Comparison of ENCODE assay signal across 27 mouse cellular contexts in genomic region chr12:69941655-69942329, GRCm38 (mm10). TPM values are rescaled to one million over a fixed set of nuclear protein-coding genes. Genes with fewer than 3 reads are reported as not detected.
DNase-seq lines count a peak whose midpoint lies in the region; ATAC-seq and TF ChIP-seq lines count a peak whose summit lies in the region.
"Had no signal": no experiment of that assay in that cellular context is flagged by ENCODE, and none has a peak within 500 bp of the region (broad histone marks: within the 10 kb centered on the region; RNA-seq: fewer than 3 reads in every experiment).

No protein-coding gene starts in this region.

- H3K27ac ChIP-seq in intestine, postnatal 0 days (ENCODE audit: low read depth, low read length) = peak overlapping the region; percentile 46; the same call in 1 of the 2 replicates
- no peak overlapping the region for H3K27ac ChIP-seq in intestine, embryonic 16.5 days (ENCODE audit: low read length)
- H3K27ac ChIP-seq in liver, postnatal 0 days (ENCODE audit: low read depth) = peak overlapping the region; percentile 69
- no peak overlapping the region for H3K27ac ChIP-seq in MEL (ENCODE audit: control insufficient read depth, low read depth, low read length)
- H3K27ac ChIP-seq: embryonic facial prominence, embryonic 10.5 days; embryonic facial prominence, embryonic 13.5 days; forebrain, embryonic 12.5 days; forebrain, embryonic 15.5 days; heart, adult 2 months; heart, embryonic 10.5 days; heart, embryonic 13.5 days; hindbrain, embryonic 13.5 days; intestine, embryonic 15.5 days had no signal

- no peak overlapping the region for H3K9ac ChIP-seq in intestine, postnatal 0 days (ENCODE audit: low read depth, low read length)
- no peak overlapping the region for H3K9ac ChIP-seq in intestine, embryonic 16.5 days (ENCODE audit: low read depth, low read length)
- no peak overlapping the region for H3K9ac ChIP-seq in liver, postnatal 0 days (replicated peaks)
- H3K9ac ChIP-seq in MEL (ENCODE audit: control insufficient read depth, low read depth, low read length, poor library complexity, severe bottlenecking) = no peak overlapping the region
- H3K9ac ChIP-seq: embryonic facial prominence, embryonic 13.5 days; forebrain, embryonic 12.5 days; forebrain, embryonic 15.5 days; heart, embryonic 13.5 days; hindbrain, embryonic 13.5 days; intestine, embryonic 15.5 days had no signal

- H3K4me3 ChIP-seq in intestine, postnatal 0 days (ENCODE audit: low read depth, low read length) = no peak overlapping the region
- H3K4me3 ChIP-seq in intestine, embryonic 16.5 days (ENCODE audit: low read length) = no peak overlapping the region
- no peak overlapping the region for H3K4me3 ChIP-seq in liver, postnatal 0 days (ENCODE audit: low read depth, low read length)
- H3K4me3 ChIP-seq in MEL (ENCODE audit: control insufficient read depth in 1 of 2, insufficient read depth in 1 of 2, low read depth in 2 of 2, low read length in 2 of 2) = no peak overlapping the region
- H3K4me3 ChIP-seq: embryonic facial prominence, embryonic 10.5 days; embryonic facial prominence, embryonic 13.5 days; erythroblast, embryonic 14.5 days; forebrain, embryonic 12.5 days; forebrain, embryonic 15.5 days; heart, adult 2 months; heart, embryonic 10.5 days; heart, embryonic 13.5 days; hindbrain, embryonic 13.5 days; intestine, embryonic 15.5 days had no signal

- 23% methylated on average over 1 of the region's 1 CpGs for WGBS in intestine, postnatal 0 days
- 43% methylated on average over 1 of the region's 1 CpGs for WGBS in intestine, embryonic 16.5 days
- 41% methylated on average over 1 of the region's 1 CpGs for whole genome bisulfite sequencing in liver, postnatal 0 days (ENCODE audit: insufficient replicate concordance)

- no peak for DNase-seq in liver, postnatal 0 days
- DNase-seq in liver (no peak), MEL (ENCODE audit: low read depth, low spot score) (peak; percentile 29), adipocyte (ENCODE audit: low spot score) (peak; percentile 27)
- no peak for DNase-seq in left cerebral cortex, postnatal 4 days
- DNase-seq: adrenal gland, postnatal 10 days; adrenal gland, postnatal 36 days; cerebellum, adult 18-20 months; cerebellum, adult 9-10 months; cerebellum, postnatal 14 days; embryo, embryonic 11 days; gastrocnemius, postnatal 25 days; heart, adult 2 months had no signal

- no peak for TF ChIP-seq CTCF in intestine, postnatal 0 days (IDR thresholded peaks at IDR 0.05; ENCODE audit: low read depth)
- TF ChIP-seq CTCF in liver, postnatal 0 days (IDR thresholded peaks at IDR 0.05; ENCODE audit: low read depth) = peak; percentile 9; the same call in 1 of the 2 replicates
- no peak for TF ChIP-seq CTCF in MEL (IDR thresholded peaks at IDR 0.05 in 2 of 3, conservative IDR thresholded peaks at IDR 0.05 in 1 of 3; ENCODE audit: control insufficient read depth in 1 of 3, insufficient read depth in 1 of 3, low read depth in 2 of 3, low read length in 3 of 3, poor library complexity in 1 of 3, severe bottlenecking in 1 of 3)

- no peaks in the 10 kb centered on the region for H3K9me3 ChIP-seq in intestine, postnatal 0 days (ENCODE audit: control insufficient read depth)
- no peaks in the 10 kb centered on the region for H3K9me3 ChIP-seq in intestine, embryonic 16.5 days (ENCODE audit: control insufficient read depth, low read length)
- no peaks in the 10 kb centered on the region for H3K9me3 ChIP-seq in liver, postnatal 0 days (ENCODE audit: low read length)
- H3K9me3 ChIP-seq in MEL (replicated peaks; ENCODE audit: insufficient read depth, low read length) = no peaks in the 10 kb centered on the region
- H3K9me3 ChIP-seq: embryonic facial prominence, embryonic 10.5 days; embryonic facial prominence, embryonic 13.5 days; forebrain, embryonic 15.5 days; heart, embryonic 10.5 days; hindbrain, embryonic 13.5 days; intestine, embryonic 15.5 days had no signal

- TF ChIP-seq POLR2A in MEL (IDR thresholded peaks at IDR 0.05; ENCODE audit: control insufficient read depth in 1 of 2, insufficient read depth in 1 of 2, low read depth in 1 of 2, low read length in 2 of 2, poor library complexity in 1 of 2) = no peak

- H3K79me2 ChIP-seq in MEL (ENCODE audit: control insufficient read depth, insufficient read depth, low read length, poor library complexity) = no peaks in the 10 kb centered on the region

- TF ChIP-seq EP300 in liver, postnatal 0 days (IDR thresholded peaks at IDR 0.05; ENCODE audit: low read depth) = peak; percentile 52; the same call in 1 of the 2 replicates
- TF ChIP-seq EP300 in MEL (IDR thresholded peaks at IDR 0.05; ENCODE audit: low read depth in 1 of 2, low read length in 2 of 2) = no peak

- no peak overlapping the region for H3K4me2 ChIP-seq in intestine, postnatal 0 days (replicated peaks; ENCODE audit: low read depth)
- H3K4me2 ChIP-seq in intestine, embryonic 16.5 days (ENCODE audit: low read depth, low read length) = no peak overlapping the region
- H3K4me2 ChIP-seq in liver, postnatal 0 days (ENCODE audit: low read depth, low read length) = no peak overlapping the region
- H3K4me2 ChIP-seq: embryonic facial prominence, embryonic 13.5 days; forebrain, embryonic 12.5 days; forebrain, embryonic 15.5 days; heart, embryonic 13.5 days; hindbrain, embryonic 13.5 days; intestine, embryonic 15.5 days had no signal

- no peaks in the 10 kb centered on the region for H3K36me3 ChIP-seq in intestine, postnatal 0 days (ENCODE audit: control insufficient read depth, insufficient read depth)
- H3K36me3 ChIP-seq in intestine, embryonic 16.5 days (ENCODE audit: control insufficient read depth, insufficient read depth, low read length) = 0 out of 2 replicates have a peak, but pooled peaks cover 4% of the 10 kb centered on the region
- H3K36me3 ChIP-seq in liver, postnatal 0 days (replicated peaks; ENCODE audit: insufficient read depth, low read length) = no peaks in the 10 kb centered on the region
- H3K36me3 ChIP-seq in MEL (ENCODE audit: control insufficient read depth in 1 of 2, insufficient read depth in 2 of 2, low read length in 2 of 2) = peaks cover 0 to 3% of the 10 kb centered on the region in 2 experiments; a peak in 2 of 4 replicates
- H3K36me3 ChIP-seq: embryonic facial prominence, embryonic 13.5 days; intestine, embryonic 15.5 days had no signal

- intact Hi-C loops in left cerebral cortex, postnatal 4 days (cut with DNase I) = no loop called here

- no peaks in the 10 kb centered on the region for H3K4me1 ChIP-seq in intestine, postnatal 0 days (replicated peaks; ENCODE audit: control insufficient read depth, insufficient read depth, low read length)
- H3K4me1 ChIP-seq in intestine, embryonic 16.5 days (ENCODE audit: control insufficient read depth, insufficient read depth, low read length) = no peaks in the 10 kb centered on the region
- peaks cover 10% of the 10 kb centered on the region; the same call in 1 of the 2 replicates for H3K4me1 ChIP-seq in liver, postnatal 0 days (ENCODE audit: insufficient read depth)
- peaks cover 3 to 4% of the 10 kb centered on the region in 2 experiments; a peak in 2 of 4 replicates for H3K4me1 ChIP-seq in MEL (ENCODE audit: control insufficient read depth in 1 of 2, insufficient read depth in 2 of 2, low read length in 2 of 2)
- H3K4me1 ChIP-seq: embryonic facial prominence, embryonic 13.5 days; forebrain, embryonic 15.5 days; heart, embryonic 10.5 days; hindbrain, embryonic 13.5 days; intestine, embryonic 15.5 days had no signal

- no peaks in the 10 kb centered on the region for H3K27me3 ChIP-seq in intestine, postnatal 0 days (replicated peaks; ENCODE audit: control insufficient read depth, insufficient read depth, low read length)
- H3K27me3 ChIP-seq in intestine, embryonic 16.5 days (replicated peaks; ENCODE audit: control insufficient read depth, insufficient read depth, low read length) = no peaks in the 10 kb centered on the region
- H3K27me3 ChIP-seq in liver, postnatal 0 days (ENCODE audit: insufficient read depth, low read length) = no peaks in the 10 kb centered on the region
- no peaks in the 10 kb centered on the region for H3K27me3 ChIP-seq in MEL (ENCODE audit: control insufficient read depth in 1 of 2, insufficient read depth in 2 of 2, low read length in 2 of 2)
- H3K27me3 ChIP-seq: embryonic facial prominence, embryonic 13.5 days; forebrain, embryonic 12.5 days; forebrain, embryonic 15.5 days; heart, embryonic 13.5 days; hindbrain, embryonic 13.5 days; intestine, embryonic 15.5 days had no signal

- no peak for TF ChIP-seq RAD21 in MEL (IDR thresholded peaks at IDR 0.05; ENCODE audit: low read depth, low read length)

- no peak for ATAC-seq in intestine, postnatal 0 days
- ATAC-seq in intestine, embryonic 16.5 days = no peak
- ATAC-seq in liver, postnatal 0 days = peak; percentile 76
- no peak for ATAC-seq in CD4-positive, CD25-positive, alpha-beta regulatory T cell, adult 4 months
- ATAC-seq: activated CD4-positive, CD25-positive, alpha-beta regulatory T cell, adult 4 months; forebrain, embryonic 15.5 days; hindbrain, embryonic 16.5 days; intestine, embryonic 15.5 days had no signal

RNA-seq across cellular contexts. Expression of gene Sav1, which starts 45.0 kb away (rescaled TPM):
- 3.7 and 3.8 TPM in 2 replicates for polyA plus RNA-seq in intestine, postnatal 0 days (2015; fragmentation: Nextera tagmentation; extraction: Ambion mirVana)
- polyA plus RNA-seq in intestine, embryonic 16.5 days (2015; fragmentation: Nextera tagmentation; extraction: Ambion mirVana) = 0.36 and 0.67 TPM in 2 replicates
- 3.4 and 3.6 TPM in 2 replicates for polyA plus RNA-seq in liver, postnatal 0 days (2015; fragmentation: Nextera tagmentation; extraction: Ambion mirVana)
- 17.8 and 20.4 TPM in 2 replicates for total RNA-seq in MEL (2012; rRNA removed)
- 10 to 100 TPM; 47.8 to 96.2 TPM for polyA plus RNA-seq in MEL (2012; ENCODE audit: insufficient read depth in 1 of 2, insufficient read length in 2 of 2, low read depth in 1 of 2, low replicate concordance in 2 of 2, missing spikeins in 1 of 2)
- 1 to 10 TPM; 3.0 to 5.0 TPM for polyA plus RNA-seq in CD4-positive, CD25-positive, alpha-beta regulatory T cell, adult 4 months (2017; shearing (Covaris generic))
- 10 to 100 TPM; 26.0 to 27.0 TPM for total RNA-seq in left cerebral cortex, postnatal 4 days (2021)

RNA-seq across cellular contexts. Expression of gene Map4k5, which starts 48.8 kb away (rescaled TPM):
- 9.9 and 10.2 TPM in 2 replicates for polyA plus RNA-seq in intestine, postnatal 0 days (2015; fragmentation: Nextera tagmentation; extraction: Ambion mirVana)
- 14.2 and 17.0 TPM in 2 replicates for polyA plus RNA-seq in intestine, embryonic 16.5 days (2015; fragmentation: Nextera tagmentation; extraction: Ambion mirVana)
- 11.7 and 11.8 TPM in 2 replicates for polyA plus RNA-seq in liver, postnatal 0 days (2015; fragmentation: Nextera tagmentation; extraction: Ambion mirVana)
- total RNA-seq in MEL (2012; rRNA removed) = 7.0 and 7.3 TPM in 2 replicates
- 1 to 10 TPM in 1 of 2 experiments, not detected in 1; 8.5 TPM for polyA plus RNA-seq in MEL (2012; ENCODE audit: insufficient read depth in 1 of 2, insufficient read length in 2 of 2, low read depth in 1 of 2, low replicate concordance in 2 of 2, missing spikeins in 1 of 2)
- polyA plus RNA-seq in CD4-positive, CD25-positive, alpha-beta regulatory T cell, adult 4 months (2017; shearing (Covaris generic)) = 1 to 10 TPM; 3.1 to 4.6 TPM
- 10 to 100 TPM; 48.6 to 57.3 TPM for total RNA-seq in left cerebral cortex, postnatal 4 days (2021)

RNA-seq across cellular contexts. Expression of gene Atl1, which starts 49.4 kb away (rescaled TPM):
- 5.0 and 5.6 TPM in 2 replicates for polyA plus RNA-seq in intestine, postnatal 0 days (2015; fragmentation: Nextera tagmentation; extraction: Ambion mirVana)
- 5.1 and 5.4 TPM in 2 replicates for polyA plus RNA-seq in intestine, embryonic 16.5 days (2015; fragmentation: Nextera tagmentation; extraction: Ambion mirVana)
- polyA plus RNA-seq in liver, postnatal 0 days (2015; fragmentation: Nextera tagmentation; extraction: Ambion mirVana) = 1.0 and 1.1 TPM in 2 replicates
- total RNA-seq in MEL (2012; rRNA removed) = 0.36 and 0.50 TPM in 2 replicates
- 1 to 10 TPM in 1 of 2 experiments, not detected in 1; 1.0 TPM for polyA plus RNA-seq in MEL (2012; ENCODE audit: insufficient read depth in 1 of 2, insufficient read length in 2 of 2, low read depth in 1 of 2, low replicate concordance in 2 of 2, missing spikeins in 1 of 2)
- polyA plus RNA-seq in CD4-positive, CD25-positive, alpha-beta regulatory T cell, adult 4 months (2017; shearing (Covaris generic)) = 1 to 10 TPM in 1 of 2 experiments, under 1 TPM in 1; 0.31 to 1.2 TPM
- 100 to 1,000 TPM; 168 to 187 TPM for total RNA-seq in left cerebral cortex, postnatal 4 days (2021)

Comparison
In these comparisons a context has a peak if more than half of its experiments do, and no peak if none do; other contexts are left out.
1. H3K27ac ChIP-seq: peak in intestine, postnatal 0 days (single experiment) and liver, postnatal 0 days (single experiment); none in intestine, embryonic 16.5 days (single experiment) and MEL (single experiment).
2. DNase-seq: peak in MEL (single experiment) and adipocyte (single experiment); none in liver, postnatal 0 days (single experiment), liver (single experiment) and left cerebral cortex, postnatal 4 days (single experiment).
3. RNA of gene Sav1, which starts 45.0 kb away (polyA plus RNA-seq): 47.8 to 96.2 TPM in MEL; 3.0 to 5.0 TPM in CD4-positive, CD25-positive, alpha-beta regulatory T cell, adult 4 months, 3.7 to 3.8 TPM in intestine, postnatal 0 days, 3.4 to 3.6 TPM in liver, postnatal 0 days and 0.36 to 0.67 TPM in intestine, embryonic 16.5 days; every median in the first group is over 4 times any median in the second.